Mouse (Mus musculus): Measurements from ENCODE around the gene Tmco3. TPM values are rescaled to one million over a fixed set of nuclear protein-coding genes. Genes with fewer than 3 reads are reported as not detected.

Gene Tmco3
- polyA plus RNA-seq, 2 experiments = 3.7 to 3.9 TPM

DNA sequence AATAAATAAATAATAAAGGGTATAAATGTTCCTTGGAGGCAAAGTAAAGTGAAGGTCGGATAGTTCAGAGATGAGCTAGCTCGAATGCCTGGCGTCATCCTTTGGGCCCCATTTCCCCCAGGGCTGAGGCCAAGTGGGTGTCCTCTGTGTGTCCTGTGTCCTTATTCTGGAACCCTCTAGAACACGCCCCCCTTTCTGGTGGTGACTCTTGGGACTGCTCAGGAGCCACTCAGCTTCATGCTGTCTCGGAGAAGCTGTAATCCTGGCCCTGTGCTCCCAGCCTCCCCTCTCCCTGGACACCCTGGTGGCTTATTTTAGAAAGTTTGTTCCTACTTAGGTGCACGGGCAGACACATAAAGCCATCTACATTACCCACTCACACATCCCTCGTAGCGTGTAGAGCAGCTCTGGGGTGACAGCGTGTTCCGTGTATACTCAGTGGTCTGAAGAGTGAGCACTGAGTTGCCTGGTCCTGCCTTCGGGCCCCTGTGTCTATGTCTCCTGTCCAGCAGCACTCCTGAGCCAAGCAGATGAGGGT, 43.6 kb upstream of the Tmco3 start:
- no peaks in the 10 kb centered on the region for H3K36me3 ChIP-seq (replicated peaks; ENCODE audit: control insufficient read depth, insufficient read depth, low read depth)
- no peak overlapping the region for H3K4me3 ChIP-seq (ENCODE audit: insufficient read depth in 1 of 2, low read depth in 2 of 2, low read length in 2 of 2)
- H3K4me2 ChIP-seq (ENCODE audit: low read depth) = no peak overlapping the region
- TF ChIP-seq CTCF (IDR thresholded peaks at IDR 0.05; ENCODE audit: low read depth) (no peak), EP300 (IDR thresholded peaks at IDR 0.05; ENCODE audit: low read depth) (no peak)
- H3K9me3 ChIP-seq (ENCODE audit: control insufficient read depth, low read length) = no peaks in the 10 kb centered on the region
- no peaks in the 10 kb centered on the region for H3K4me1 ChIP-seq (replicated peaks; ENCODE audit: control insufficient read depth in 2 of 2, insufficient read depth in 2 of 2, low read length in 1 of 2)
- H3K27ac ChIP-seq = no peak overlapping the region
- 65% methylated on average over 11 of the region's 11 CpGs for WGBS (ENCODE audit: insufficient replicate concordance)
- H3K9ac ChIP-seq (replicated peaks) = no peak overlapping the region
- H3K27me3 ChIP-seq (ENCODE audit: control insufficient read depth, insufficient read depth, low read length) = no peaks in the 10 kb centered on the region
- ATAC-seq (ENCODE audit: insufficient read depth) = no peak
- DNase-seq (ENCODE audit: low read depth in 3 of 3, low spot score in 3 of 3) = no peak

DNA sequence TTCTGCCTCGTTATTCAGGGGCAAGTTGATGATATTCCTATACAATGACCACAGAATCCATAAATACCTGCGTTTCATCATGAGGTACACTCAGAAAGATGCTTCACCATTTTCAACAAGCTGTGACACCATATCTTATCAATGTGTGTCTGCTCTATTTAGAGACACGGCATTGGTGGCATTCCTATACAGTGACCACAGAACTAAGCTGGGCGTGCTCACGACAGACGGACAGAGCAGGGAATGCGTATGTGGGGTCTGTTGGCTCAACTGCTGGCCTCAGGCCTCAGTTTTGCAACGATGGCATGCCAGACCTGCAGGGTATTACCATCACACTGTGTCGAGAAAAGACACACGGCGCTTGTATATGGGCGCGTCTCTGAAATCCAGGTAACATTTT, 35.2 kb upstream of the Tmco3 start:
- Histone ChIP-seq H3K27me3 (ENCODE audit: control insufficient read depth, insufficient read depth, low read length) (no peaks in the 10 kb centered on the region), H3K4me1 (replicated peaks; ENCODE audit: control insufficient read depth in 2 of 2, insufficient read depth in 2 of 2, low read length in 1 of 2) (no peaks in the 10 kb centered on the region), H3K9me3 (ENCODE audit: control insufficient read depth, low read length) (no peaks in the 10 kb centered on the region), H3K4me3 (ENCODE audit: insufficient read depth in 1 of 2, low read depth in 2 of 2, low read length in 2 of 2) (no peak overlapping the region), H3K9ac (replicated peaks) (no peak overlapping the region), H3K36me3 (replicated peaks; ENCODE audit: control insufficient read depth, insufficient read depth, low read depth) (peaks cover 5% of the 10 kb centered on the region; the same call in 1 of the 2 replicates), H3K27ac (no peak overlapping the region), H3K4me2 (ENCODE audit: low read depth) (no peak overlapping the region)
- DNase-seq (ENCODE audit: low read depth in 3 of 3, low spot score in 3 of 3) (no peak), ATAC-seq (ENCODE audit: insufficient read depth) (no peak)
- TF ChIP-seq CTCF (IDR thresholded peaks at IDR 0.05; ENCODE audit: low read depth) (no peak), EP300 (IDR thresholded peaks at IDR 0.05; ENCODE audit: low read depth) (no peak)
- 75% methylated on average over 13 of the region's 13 CpGs for WGBS (ENCODE audit: insufficient replicate concordance)

DNA sequence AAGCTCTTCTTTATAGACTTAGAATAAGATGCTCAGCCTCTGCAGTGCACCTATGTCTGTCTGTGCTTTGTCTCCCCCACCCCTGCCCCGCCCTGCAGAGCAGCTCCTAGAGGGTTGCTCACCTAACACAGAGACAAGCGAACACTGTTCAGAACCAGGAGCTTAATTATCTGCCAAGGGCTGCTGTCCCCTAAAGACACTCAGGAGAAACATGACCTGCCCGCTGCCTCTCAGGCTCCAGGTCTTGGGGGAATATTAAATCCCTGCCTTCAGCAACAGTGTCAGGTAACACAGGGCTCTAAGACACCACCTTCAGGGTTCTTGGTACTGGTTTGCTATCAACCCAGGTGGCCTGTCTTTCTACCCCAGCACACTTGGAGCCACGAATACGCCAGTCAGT, 34.6 kb upstream of the Tmco3 start:
- Histone ChIP-seq H3K9me3 (ENCODE audit: control insufficient read depth, low read length) (no peaks in the 10 kb centered on the region), H3K27me3 (ENCODE audit: control insufficient read depth, insufficient read depth, low read length) (no peaks in the 10 kb centered on the region), H3K27ac (no peak overlapping the region), H3K4me1 (replicated peaks; ENCODE audit: control insufficient read depth in 2 of 2, insufficient read depth in 2 of 2, low read length in 1 of 2) (no peaks in the 10 kb centered on the region), H3K4me2 (ENCODE audit: low read depth) (no peak overlapping the region), H3K36me3 (replicated peaks; ENCODE audit: control insufficient read depth, insufficient read depth, low read depth) (peaks cover 5% of the 10 kb centered on the region; the same call in 1 of the 2 replicates), H3K9ac (replicated peaks) (no peak overlapping the region), H3K4me3 (ENCODE audit: insufficient read depth in 1 of 2, low read depth in 2 of 2, low read length in 2 of 2) (no peak overlapping the region)
- DNase-seq (ENCODE audit: low read depth in 3 of 3, low spot score in 3 of 3) (no peak), ATAC-seq (ENCODE audit: insufficient read depth) (no peak)
- 64% methylated on average over 5 of the region's 5 CpGs for WGBS (ENCODE audit: insufficient replicate concordance)
- TF ChIP-seq EP300 (IDR thresholded peaks at IDR 0.05; ENCODE audit: low read depth) = no peak
- no peak for TF ChIP-seq CTCF (IDR thresholded peaks at IDR 0.05; ENCODE audit: low read depth)

GRCm38 (mm10) chr8:13254019-13254418, 34.0 kb upstream of the Tmco3 start, which contains the start of gene Adprhl1:
Gene Adprhl1, minus strand, starts transcription at chr8:13254162.
- TF ChIP-seq CTCF (IDR thresholded peaks at IDR 0.05; ENCODE audit: low read depth) = peak; percentile 93
- no peak for TF ChIP-seq EP300 (IDR thresholded peaks at IDR 0.05; ENCODE audit: low read depth)
- DNase-seq (ENCODE audit: low read depth in 3 of 3, low spot score in 3 of 3) (peak; percentile 28 to 33 (median 30)), ATAC-seq (ENCODE audit: insufficient read depth) (peak; percentile 60)
- Histone ChIP-seq H3K4me1 (replicated peaks; ENCODE audit: control insufficient read depth in 2 of 2, insufficient read depth in 2 of 2, low read length in 1 of 2) (no peaks in the 10 kb centered on the region), H3K4me3 (ENCODE audit: insufficient read depth in 1 of 2, low read depth in 2 of 2, low read length in 2 of 2) (no peak within 1 kb of the TSS), H3K27me3 (ENCODE audit: control insufficient read depth, insufficient read depth, low read length) (no peaks in the 10 kb centered on the region), H3K4me2 (ENCODE audit: low read depth) (no peak within 1 kb of the TSS), H3K9ac (replicated peaks) (no peak within 1 kb of the TSS), H3K36me3 (replicated peaks; ENCODE audit: control insufficient read depth, insufficient read depth, low read depth) (peaks cover 5% of the 10 kb centered on the region; the same call in 1 of the 2 replicates), H3K27ac (no peak within 1 kb of the TSS), H3K9me3 (ENCODE audit: control insufficient read depth, low read length) (no peaks in the 10 kb centered on the region)
- 26% methylated on average over 8 of the region's 8 CpGs for WGBS (ENCODE audit: insufficient replicate concordance)

- H3K9me3 ChIP-seq (ENCODE audit: control insufficient read depth, low read length) = no peaks in the 10 kb centered on the region
- TF ChIP-seq CTCF (IDR thresholded peaks at IDR 0.05; ENCODE audit: low read depth) (no peak), EP300 (IDR thresholded peaks at IDR 0.05; ENCODE audit: low read depth) (no peak)
- ATAC-seq (ENCODE audit: insufficient read depth) = no peak
Measured at GRCm38 (mm10) chr8:13263376-13263775, 24.6 kb upstream of the Tmco3 start.

More at GRCm38 (mm10) chr8:13263376-13263775, 24.6 kb upstream of the Tmco3 start:
- H3K36me3 ChIP-seq (replicated peaks; ENCODE audit: control insufficient read depth, insufficient read depth, low read depth) = no peaks in the 10 kb centered on the region
- no peak overlapping the region for H3K4me3 ChIP-seq (ENCODE audit: insufficient read depth in 1 of 2, low read depth in 2 of 2, low read length in 2 of 2)
- no peaks in the 10 kb centered on the region for H3K27me3 ChIP-seq (ENCODE audit: control insufficient read depth, insufficient read depth, low read length)
- H3K9ac ChIP-seq (replicated peaks) = no peak overlapping the region
- no peak for DNase-seq (ENCODE audit: low read depth in 3 of 3, low spot score in 3 of 3)
- H3K27ac ChIP-seq = no peak overlapping the region
- 16% methylated on average over 3 of the region's 3 CpGs for WGBS (ENCODE audit: insufficient replicate concordance)
- H3K4me1 ChIP-seq (replicated peaks; ENCODE audit: control insufficient read depth in 2 of 2, insufficient read depth in 2 of 2, low read length in 1 of 2) = peaks cover 0 to 4% of the 10 kb centered on the region in 2 experiments; a peak in 1 of 4 replicates
- H3K4me2 ChIP-seq (ENCODE audit: low read depth) = no peak overlapping the region

Measured in liver, embryonic 14.5 days (tissue).